Mouse (Mus musculus): ENCODE data around the gene Apopt1. TPM values are rescaled to one million over a fixed set of nuclear protein-coding genes. Genes with fewer than 3 reads are reported as not detected.
A peak's percentile ranks its signal among the peaks of the same experiment; 100 is the strongest.

Gene Apopt1
- polyA plus RNA-seq, 1 experiment from 2014 or later: 41.8 TPM

DNA sequence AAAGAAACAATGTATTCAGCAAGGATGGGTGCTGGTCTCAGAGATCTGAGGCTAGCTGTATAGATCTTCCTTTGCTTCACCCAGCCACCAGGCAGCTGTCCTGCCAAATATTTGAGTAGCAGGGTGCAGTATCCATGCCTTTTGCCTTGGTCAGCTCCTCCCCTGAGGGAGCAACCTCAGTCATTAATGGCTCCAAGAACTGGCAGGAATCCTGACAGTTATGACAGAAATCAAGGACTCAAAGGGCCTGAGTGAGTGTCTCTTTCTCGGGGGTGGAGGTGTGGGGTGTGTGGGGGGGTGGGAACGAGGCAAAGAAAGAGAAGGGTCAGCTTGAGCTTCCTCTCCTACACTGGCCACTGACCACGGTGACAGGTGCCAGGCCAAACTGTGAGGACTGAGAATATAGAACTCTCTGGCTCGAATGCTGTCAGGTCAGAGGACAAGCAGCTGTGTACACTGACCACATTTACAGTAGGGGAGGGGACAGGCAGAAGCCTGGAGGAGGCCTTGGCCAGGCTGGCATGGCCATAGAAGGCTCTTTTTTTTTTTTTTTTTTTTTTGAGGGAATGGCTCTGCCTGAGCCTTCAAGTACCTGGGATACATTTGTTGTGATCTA is 43.1 kb downstream of the Apopt1 start:
- Histone ChIP-seq H3K4me1 (replicated peaks; ENCODE audit: control insufficient read depth, insufficient read depth) (peaks cover 4% of the 10 kb centered on the region; the same call in 1 of the 2 replicates), H3K4me2 (replicated peaks; ENCODE audit: low read depth) (no peak overlapping the region), H3K27ac (replicated peaks) (no peak overlapping the region), H3K4me3 (ENCODE audit: low read depth, low read length) (no peak overlapping the region), H3K9ac (ENCODE audit: low read length) (no peak overlapping the region), H3K27me3 (ENCODE audit: control insufficient read depth, insufficient read depth, low read length) (no peaks in the 10 kb centered on the region), H3K9me3 (ENCODE audit: control insufficient read depth, low read length) (no peaks in the 10 kb centered on the region), H3K36me3 (ENCODE audit: control insufficient read depth, insufficient read depth, low read length) (no peaks in the 10 kb centered on the region)
- ATAC-seq (ENCODE audit: low FRiP score, low TSS enrichment) (no peak), DNase-seq (ENCODE audit: low spot score) (no peak)
- 44% methylated on average over 4 of the region's 4 CpGs for WGBS
- TF ChIP-seq EP300 (optimal IDR thresholded peaks at IDR 0.05): no peak
- no peak for TF ChIP-seq CTCF (IDR thresholded peaks at IDR 0.05; ENCODE audit: low read depth)

DNA sequence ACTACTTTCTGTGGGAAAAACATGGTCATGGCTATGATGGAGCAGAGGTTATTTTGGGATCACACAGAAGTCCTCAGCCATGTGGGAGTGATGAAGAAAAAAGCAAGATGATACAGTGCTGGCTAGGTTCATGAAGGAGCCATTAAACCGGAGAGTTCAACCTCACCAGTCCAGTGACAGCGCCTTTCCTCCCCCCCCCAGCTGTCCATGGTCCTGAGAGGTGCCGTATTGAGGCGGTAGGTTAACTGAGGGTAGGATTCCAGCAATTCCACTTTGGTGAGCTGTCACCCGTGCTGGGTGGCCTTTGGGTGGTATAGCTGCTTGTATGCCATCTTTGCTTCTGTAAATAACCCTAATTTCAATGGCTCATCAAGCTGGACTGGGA is 43.6 kb downstream of the Apopt1 start:
- no peak for ATAC-seq (ENCODE audit: low FRiP score, low TSS enrichment)
- peaks cover 4% of the 10 kb centered on the region; the same call in 1 of the 2 replicates for H3K4me1 ChIP-seq (replicated peaks; ENCODE audit: control insufficient read depth, insufficient read depth)
- no peak overlapping the region for H3K4me2 ChIP-seq (replicated peaks; ENCODE audit: low read depth)
- no peak overlapping the region for H3K27ac ChIP-seq (replicated peaks)
- H3K36me3 ChIP-seq (ENCODE audit: control insufficient read depth, insufficient read depth, low read length): no peaks in the 10 kb centered on the region
- no peaks in the 10 kb centered on the region for H3K27me3 ChIP-seq (ENCODE audit: control insufficient read depth, insufficient read depth, low read length)
- DNase-seq (ENCODE audit: low spot score): peak; percentile 46
- H3K9ac ChIP-seq (ENCODE audit: low read length): no peak overlapping the region
- TF ChIP-seq EP300 (optimal IDR thresholded peaks at IDR 0.05) (no peak), CTCF (IDR thresholded peaks at IDR 0.05; ENCODE audit: low read depth) (no peak)
- no peaks in the 10 kb centered on the region for H3K9me3 ChIP-seq (ENCODE audit: control insufficient read depth, low read length)
- WGBS: 37% methylated on average over 5 of the region's 5 CpGs
- no peak overlapping the region for H3K4me3 ChIP-seq (ENCODE audit: low read depth, low read length)

DNA sequence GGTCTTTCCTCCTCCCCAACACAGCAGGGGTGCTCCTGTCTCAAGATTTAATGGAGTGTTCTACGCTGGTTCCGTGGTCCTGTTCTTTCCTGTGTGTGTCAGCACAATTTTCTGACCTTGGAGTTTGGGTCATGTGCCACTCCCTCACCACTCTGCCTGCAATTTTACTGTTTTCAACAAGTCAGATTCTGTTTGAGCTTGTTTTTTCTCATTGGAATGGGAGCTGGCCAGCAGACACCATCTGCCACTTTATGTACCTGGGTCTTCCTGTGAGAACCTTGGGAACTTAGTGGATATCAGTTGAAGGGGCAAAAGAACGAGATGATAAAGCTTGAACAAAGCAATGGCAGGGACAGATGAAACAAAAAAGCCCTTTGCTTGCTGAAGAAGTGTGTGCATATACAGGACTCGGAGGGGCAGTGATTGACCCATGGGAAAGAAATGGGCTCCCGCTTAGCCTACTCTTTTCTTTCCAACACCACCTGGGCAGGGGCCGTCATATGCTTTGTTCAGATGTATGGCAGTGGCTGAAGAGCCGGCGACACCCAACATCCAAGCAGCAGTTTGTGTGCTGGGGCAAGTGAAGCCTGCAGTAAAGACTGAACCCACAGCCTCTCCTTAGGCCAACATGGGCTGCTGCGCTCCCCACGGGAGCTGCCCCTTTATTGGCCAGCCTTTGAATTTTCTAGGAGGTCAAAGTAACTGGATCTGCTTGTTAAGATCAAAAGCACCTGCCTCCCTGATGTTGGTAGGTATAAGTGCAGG is 44.7 kb downstream of the Apopt1 start:
- peak; percentile 27 for ATAC-seq (ENCODE audit: low FRiP score, low TSS enrichment)
- peak overlapping the region; percentile 89 for H3K4me3 ChIP-seq (ENCODE audit: low read depth, low read length)
- TF ChIP-seq CTCF (IDR thresholded peaks at IDR 0.05; ENCODE audit: low read depth) (no peak), EP300 (optimal IDR thresholded peaks at IDR 0.05) (no peak)
- H3K4me2 ChIP-seq (replicated peaks; ENCODE audit: low read depth): peak overlapping the region; percentile 100
- DNase-seq (ENCODE audit: low spot score): no peak
- peak overlapping the region; percentile 94 for H3K9ac ChIP-seq (ENCODE audit: low read length)
- H3K27me3 ChIP-seq (ENCODE audit: control insufficient read depth, insufficient read depth, low read length): no peaks in the 10 kb centered on the region
- peaks cover 4% of the 10 kb centered on the region; the same call in 1 of the 2 replicates for H3K4me1 ChIP-seq (replicated peaks; ENCODE audit: control insufficient read depth, insufficient read depth)
- H3K36me3 ChIP-seq (ENCODE audit: control insufficient read depth, insufficient read depth, low read length): no peaks in the 10 kb centered on the region
- peak overlapping the region; percentile 94 for H3K27ac ChIP-seq (replicated peaks)
- 36% methylated on average over 10 of the region's 10 CpGs for WGBS
- no peaks in the 10 kb centered on the region for H3K9me3 ChIP-seq (ENCODE audit: control insufficient read depth, low read length)

DNA sequence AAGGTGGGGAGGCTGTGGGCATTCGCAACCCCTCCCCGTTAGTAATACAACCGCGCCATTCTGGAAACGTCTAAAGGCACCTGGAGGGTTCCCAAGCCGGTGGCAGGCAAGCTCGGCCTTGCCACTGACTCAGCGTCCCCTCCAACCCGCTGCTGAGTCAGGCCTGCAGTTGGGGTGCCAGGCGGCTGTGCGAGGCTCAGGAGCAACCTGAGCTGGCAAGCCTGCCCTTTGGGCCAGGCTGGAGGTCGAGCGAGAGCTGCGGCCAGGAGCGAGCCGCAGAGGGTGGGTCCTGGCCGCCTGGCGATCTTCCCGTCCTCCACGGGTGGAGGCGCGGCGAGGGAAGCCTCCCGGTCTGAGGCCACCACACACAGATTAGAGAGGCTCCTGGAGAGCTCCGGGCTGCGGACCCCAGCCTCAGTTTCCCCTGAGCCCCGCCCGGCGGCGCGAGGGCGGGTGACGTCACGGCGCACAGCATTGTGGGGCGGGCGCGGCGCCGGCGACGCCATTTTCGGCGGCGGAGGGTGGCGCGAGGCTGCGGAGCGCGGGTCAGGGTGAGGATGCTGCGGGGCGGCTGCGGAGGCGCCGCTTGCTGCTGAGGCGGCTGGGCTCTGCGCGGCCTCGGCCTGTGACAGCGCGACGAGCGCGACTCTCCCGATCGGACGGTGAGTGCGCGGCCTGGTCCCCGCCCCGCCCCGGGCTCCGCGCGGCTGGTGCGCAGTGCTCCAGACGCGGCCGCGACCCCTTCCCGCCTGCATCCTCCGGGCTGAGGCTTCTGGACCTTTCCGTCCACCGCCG is 45.5 kb downstream of the Apopt1 start, which contains the start of gene Klc1:
Gene Klc1 (plus strand): TSS at position 469 of the 795 bp plus-strand sequence.
- DNase-seq (ENCODE audit: low spot score) (peak; percentile 69), ATAC-seq (ENCODE audit: low FRiP score, low TSS enrichment) (peak; percentile 70)
- H3K36me3 ChIP-seq (ENCODE audit: control insufficient read depth, insufficient read depth, low read length): no peaks in the 10 kb centered on the region
- peaks cover 4% of the 10 kb centered on the region; the same call in 1 of the 2 replicates for H3K4me1 ChIP-seq (replicated peaks; ENCODE audit: control insufficient read depth, insufficient read depth)
- H3K27ac ChIP-seq (replicated peaks): peak within 1 kb of the TSS; percentile 94
- TF ChIP-seq EP300 (optimal IDR thresholded peaks at IDR 0.05): no peak
- no peak for TF ChIP-seq CTCF (IDR thresholded peaks at IDR 0.05; ENCODE audit: low read depth)
- under 1% methylated on average over 78 of the region's 85 CpGs for WGBS
- H3K27me3 ChIP-seq (ENCODE audit: control insufficient read depth, insufficient read depth, low read length): no peaks in the 10 kb centered on the region
- H3K4me2 ChIP-seq (replicated peaks; ENCODE audit: low read depth): peak within 1 kb of the TSS; percentile 100
- peak within 1 kb of the TSS; percentile 89 for H3K4me3 ChIP-seq (ENCODE audit: low read depth, low read length)
- no peaks in the 10 kb centered on the region for H3K9me3 ChIP-seq (ENCODE audit: control insufficient read depth, low read length)
- H3K9ac ChIP-seq (ENCODE audit: low read length): peak within 1 kb of the TSS; percentile 94

DNA sequence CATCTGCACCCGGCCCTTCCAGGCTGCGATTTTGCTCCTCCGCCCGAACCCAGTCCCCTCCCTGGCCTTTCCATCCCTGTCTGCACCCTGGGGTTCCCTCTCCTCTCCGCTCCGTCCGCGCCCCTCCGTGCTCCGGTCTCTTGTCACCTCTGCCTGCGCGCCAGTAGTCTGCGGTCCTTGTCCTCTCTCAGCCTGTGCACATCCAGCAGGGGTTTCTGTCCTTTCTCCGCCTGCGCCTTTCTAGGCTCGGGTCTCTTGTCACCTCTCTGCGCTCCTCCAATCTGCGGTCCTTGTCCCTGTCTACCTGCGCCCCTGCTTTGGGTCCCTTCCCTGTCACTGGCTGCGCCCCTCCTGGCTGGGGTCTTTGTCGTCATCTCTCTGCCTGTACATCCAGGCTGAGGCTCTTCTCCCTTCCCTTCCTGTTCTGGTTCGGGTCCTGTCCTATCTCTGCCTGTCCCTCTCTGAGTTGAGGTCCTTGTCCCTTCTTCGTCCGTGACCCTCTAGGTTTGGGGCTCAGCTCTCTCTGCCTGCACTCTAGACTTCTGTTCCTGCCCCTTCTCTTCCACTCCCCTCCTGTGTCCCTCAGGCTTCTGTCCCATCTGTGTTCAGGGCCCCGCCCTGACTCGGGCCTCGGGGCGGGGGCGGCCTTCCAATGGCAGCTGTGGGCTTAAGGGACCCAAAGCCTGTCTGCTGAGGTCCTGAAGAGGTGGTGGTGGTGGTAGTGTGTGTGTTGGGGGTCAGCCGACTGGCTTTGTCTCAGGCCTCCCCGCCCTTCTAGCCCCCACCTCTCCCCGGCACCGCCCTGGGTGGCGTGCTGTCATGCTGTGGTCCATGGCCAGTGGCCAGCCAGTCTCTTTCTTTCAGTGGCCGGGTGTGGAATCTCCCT is 46.4 kb downstream of the Apopt1 start:
- Histone ChIP-seq H3K4me2 (replicated peaks; ENCODE audit: low read depth) (peak overlapping the region; percentile 100), H3K4me1 (replicated peaks; ENCODE audit: control insufficient read depth, insufficient read depth) (peaks cover 4% of the 10 kb centered on the region; the same call in 1 of the 2 replicates), H3K9ac (ENCODE audit: low read length) (peak overlapping the region; percentile 94), H3K27me3 (ENCODE audit: control insufficient read depth, insufficient read depth, low read length) (no peaks in the 10 kb centered on the region), H3K9me3 (ENCODE audit: control insufficient read depth, low read length) (no peaks in the 10 kb centered on the region), H3K36me3 (ENCODE audit: control insufficient read depth, insufficient read depth, low read length) (no peaks in the 10 kb centered on the region), H3K27ac (replicated peaks) (peak overlapping the region; percentile 94), H3K4me3 (ENCODE audit: low read depth, low read length) (peak overlapping the region; percentile 89)
- 2% methylated on average over 33 of the region's 35 CpGs for WGBS
- ATAC-seq (ENCODE audit: low FRiP score, low TSS enrichment): peak; percentile 41
- DNase-seq (ENCODE audit: low spot score): peak; percentile 62
- TF ChIP-seq EP300 (optimal IDR thresholded peaks at IDR 0.05): no peak
- no peak for TF ChIP-seq CTCF (IDR thresholded peaks at IDR 0.05; ENCODE audit: low read depth)

Measured in stomach, postnatal 0 days (tissue).